Mouse (Mus musculus): ENCODE measurements around the gene 4930432M17Rik. TPM values are rescaled to one million over a fixed set of nuclear protein-coding genes. Genes with fewer than 3 reads are reported as not detected.

The 4930432M17Rik gene
- polyA plus RNA-seq, 1 experiment from 2014 or later = not detected

DNA sequence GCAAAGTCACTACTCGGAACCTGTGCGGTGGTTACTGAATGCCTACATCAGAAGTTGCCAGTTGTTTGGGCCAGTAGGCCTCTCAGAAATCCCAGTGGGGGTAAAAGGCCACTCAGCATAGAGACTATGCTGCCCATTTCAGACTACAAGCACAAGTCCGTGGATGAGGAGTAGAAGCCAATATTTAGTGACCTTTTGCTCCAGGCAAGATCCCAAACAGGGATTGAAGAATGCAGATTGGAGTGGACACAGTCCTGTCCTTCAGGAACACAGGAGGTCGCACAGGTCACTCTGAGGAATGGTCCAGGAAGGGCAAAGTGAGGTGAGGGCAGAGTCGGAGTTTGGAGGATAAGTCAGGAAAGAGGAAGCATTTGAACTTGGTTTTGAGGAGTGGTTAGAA is 23.2 kb downstream of the 4930432M17Rik start:
- no peaks in the 10 kb centered on the region for H3K9me3 ChIP-seq
- H3K27me3 ChIP-seq (replicated peaks) = no peaks in the 10 kb centered on the region
- 72% methylated on average over 5 of the region's 5 CpGs for WGBS
- no peaks in the 10 kb centered on the region for H3K36me3 ChIP-seq
- H3K9ac ChIP-seq = no peak overlapping the region
- no peak overlapping the region for H3K4me3 ChIP-seq (replicated peaks)
- no peak overlapping the region for H3K4me2 ChIP-seq
- no peaks in the 10 kb centered on the region for H3K4me1 ChIP-seq
- ATAC-seq (ENCODE audit: insufficient read depth, low FRiP score, low read depth) = no peak
- no peak overlapping the region for H3K27ac ChIP-seq

DNA sequence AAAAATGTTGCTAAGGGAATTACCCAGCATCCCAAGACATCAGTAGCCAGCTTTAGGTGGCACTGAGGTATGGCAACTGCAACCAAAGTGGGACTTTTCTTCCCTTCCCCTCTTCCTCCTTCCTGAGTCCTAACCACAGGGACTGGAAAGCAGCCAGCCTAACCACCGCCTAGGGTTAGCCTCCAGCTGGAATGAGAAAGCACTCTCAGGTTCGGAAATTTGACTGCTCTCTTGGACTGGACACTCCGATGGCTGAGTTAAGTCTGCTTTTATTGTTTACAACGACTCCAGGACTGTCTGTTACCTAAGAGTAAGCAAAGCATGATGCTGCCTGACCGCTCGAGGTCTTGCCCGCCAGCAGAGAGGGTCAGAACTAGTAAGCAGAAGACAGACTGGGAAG is 26.6 kb downstream of the 4930432M17Rik start:
- Histone ChIP-seq H3K27ac (no peak overlapping the region), H3K9ac (no peak overlapping the region), H3K9me3 (no peaks in the 10 kb centered on the region), H3K36me3 (no peaks in the 10 kb centered on the region), H3K4me2 (no peak overlapping the region), H3K4me1 (peaks cover 4% of the 10 kb centered on the region; the same call in 1 of the 2 replicates), H3K4me3 (replicated peaks) (no peak overlapping the region), H3K27me3 (replicated peaks) (no peaks in the 10 kb centered on the region)
- ATAC-seq (ENCODE audit: insufficient read depth, low FRiP score, low read depth) = no peak
- WGBS = 76% methylated on average over 7 of the region's 7 CpGs

DNA sequence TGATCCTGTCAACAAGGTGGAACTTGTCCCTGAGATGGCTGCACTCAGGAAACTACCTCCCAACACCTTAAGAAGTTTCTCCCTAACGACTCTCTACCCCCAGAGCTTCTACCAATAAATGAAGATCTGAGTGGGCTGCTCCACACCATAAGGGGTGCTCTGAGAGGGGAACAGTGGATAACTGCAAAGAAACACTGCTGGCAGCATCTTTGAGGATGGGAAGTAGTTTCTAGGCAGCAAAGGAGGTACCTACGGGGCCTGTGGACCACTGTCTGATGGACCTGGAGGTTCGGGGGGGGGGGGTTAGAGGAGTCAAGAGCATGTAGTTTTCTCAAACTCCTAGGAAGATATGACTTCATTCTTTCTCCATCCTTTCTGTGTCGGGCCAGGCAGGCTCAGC is 28.8 kb downstream of the 4930432M17Rik start:
- no peak for ATAC-seq (ENCODE audit: insufficient read depth, low FRiP score, low read depth)
- Histone ChIP-seq H3K4me2 (no peak overlapping the region), H3K9ac (no peak overlapping the region), H3K27ac (no peak overlapping the region), H3K9me3 (no peaks in the 10 kb centered on the region), H3K27me3 (replicated peaks) (no peaks in the 10 kb centered on the region), H3K36me3 (no peaks in the 10 kb centered on the region), H3K4me3 (replicated peaks) (no peak overlapping the region), H3K4me1 (peaks cover 4% of the 10 kb centered on the region; the same call in 1 of the 2 replicates)
- WGBS = 71% methylated on average over 4 of the region's 4 CpGs

DNA sequence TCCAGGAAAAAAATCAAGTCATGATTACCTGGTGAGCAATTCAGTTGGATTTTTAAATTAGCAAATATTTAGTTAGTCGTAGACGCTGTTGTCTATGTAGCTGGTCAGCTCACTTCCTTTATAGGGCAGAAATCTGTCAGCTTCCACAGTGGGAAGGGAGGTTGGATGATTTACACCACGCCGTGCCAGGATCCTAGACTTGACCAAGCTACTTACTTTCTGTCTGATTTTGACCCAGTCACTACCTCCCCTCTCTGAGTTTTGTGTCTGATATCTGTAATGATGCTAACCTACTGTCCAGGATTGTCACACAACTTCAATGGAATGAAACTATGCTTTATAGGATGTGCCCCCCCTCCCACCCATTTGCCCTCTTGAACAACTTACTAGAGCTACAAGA is 29.3 kb downstream of the 4930432M17Rik start:
- Histone ChIP-seq H3K9me3 (no peaks in the 10 kb centered on the region), H3K27me3 (replicated peaks) (no peaks in the 10 kb centered on the region), H3K4me3 (replicated peaks) (no peak overlapping the region), H3K4me2 (no peak overlapping the region), H3K4me1 (peaks cover 4% of the 10 kb centered on the region; the same call in 1 of the 2 replicates), H3K27ac (no peak overlapping the region), H3K36me3 (no peaks in the 10 kb centered on the region), H3K9ac (no peak overlapping the region)
- 76% methylated on average over 4 of the region's 4 CpGs for WGBS
- no peak for ATAC-seq (ENCODE audit: insufficient read depth, low FRiP score, low read depth)

DNA sequence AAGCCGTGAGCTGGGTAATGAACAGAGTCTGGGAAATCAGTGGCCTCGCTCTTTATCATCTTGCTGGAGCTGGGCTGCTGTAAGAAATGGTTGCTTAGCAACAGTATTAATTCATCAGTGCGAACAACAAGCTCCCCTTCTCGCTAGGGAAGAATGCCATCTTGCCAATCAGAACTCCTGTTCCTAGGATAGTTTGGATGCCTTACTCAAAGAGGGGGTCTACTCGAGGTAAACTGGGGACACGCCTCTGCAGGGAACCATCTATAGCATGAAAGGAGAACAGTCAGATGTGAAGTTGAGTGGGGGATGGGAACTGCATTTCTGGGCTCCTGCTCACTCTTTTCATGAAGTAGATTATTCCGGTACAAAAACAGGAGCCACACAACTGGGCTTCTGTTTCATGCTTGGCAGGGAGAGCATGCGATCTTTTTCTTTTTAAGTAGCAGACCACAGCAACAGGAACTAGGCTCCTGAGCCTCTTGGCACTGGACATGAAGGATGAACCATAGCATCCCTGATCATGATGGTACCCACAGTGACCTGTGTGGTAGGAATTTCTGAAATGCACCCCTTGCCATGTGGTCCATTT is 29.9 kb downstream of the 4930432M17Rik start:
- WGBS = 34% methylated on average over 8 of the region's 8 CpGs

DNA sequence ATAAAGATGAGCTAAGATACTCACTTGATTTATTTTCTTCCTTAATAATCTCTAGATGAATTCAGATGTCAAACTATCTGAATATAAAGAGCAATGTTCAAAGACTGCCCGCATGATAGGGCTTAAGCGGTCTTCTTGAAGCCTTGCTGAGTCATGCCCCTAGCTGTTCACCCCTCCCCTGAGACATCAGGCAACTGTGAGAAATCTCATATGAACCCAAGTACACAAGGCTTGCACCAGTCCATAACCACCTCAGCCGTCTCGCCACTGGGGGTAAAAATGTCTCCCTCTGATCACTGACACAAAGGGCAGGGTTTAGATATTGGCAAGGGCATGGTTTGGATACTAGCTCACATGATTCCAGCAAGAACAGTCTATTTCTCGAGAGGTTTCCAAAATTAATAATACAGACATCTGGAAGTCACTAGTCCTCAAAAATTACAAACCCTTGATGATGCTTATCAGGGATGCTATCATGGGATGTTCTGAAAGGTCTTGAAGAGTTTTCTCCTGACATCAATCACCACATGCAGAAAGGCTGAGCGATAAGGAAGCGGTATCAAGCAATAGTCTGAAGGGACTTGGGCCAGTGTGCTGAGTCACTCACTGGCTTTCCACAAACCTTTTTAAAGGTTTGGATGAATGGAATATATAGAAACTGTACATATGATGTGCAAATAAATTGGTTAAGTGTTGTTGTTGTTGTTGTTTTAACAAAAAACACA is 32.8 kb downstream of the 4930432M17Rik start:
- WGBS = 78% methylated on average over 7 of the region's 7 CpGs
- ATAC-seq (ENCODE audit: insufficient read depth, low FRiP score, low read depth) = no peak
- Histone ChIP-seq H3K4me2 (no peak overlapping the region), H3K9me3 (no peaks in the 10 kb centered on the region), H3K9ac (no peak overlapping the region), H3K4me1 (peaks cover 4% of the 10 kb centered on the region; the same call in 1 of the 2 replicates), H3K27ac (no peak overlapping the region), H3K36me3 (no peaks in the 10 kb centered on the region), H3K27me3 (replicated peaks) (no peaks in the 10 kb centered on the region), H3K4me3 (replicated peaks) (no peak overlapping the region)

More for the DNA sequence above, 29.9 kb downstream of the 4930432M17Rik start:
- Histone ChIP-seq H3K27me3 (replicated peaks) (no peaks in the 10 kb centered on the region), H3K27ac (no peak overlapping the region), H3K9me3 (no peaks in the 10 kb centered on the region), H3K4me1 (peaks cover 4% of the 10 kb centered on the region; the same call in 1 of the 2 replicates), H3K4me2 (no peak overlapping the region), H3K36me3 (no peaks in the 10 kb centered on the region), H3K4me3 (replicated peaks) (no peak overlapping the region), H3K9ac (no peak overlapping the region)
- no peak for ATAC-seq (ENCODE audit: insufficient read depth, low FRiP score, low read depth)

DNA sequence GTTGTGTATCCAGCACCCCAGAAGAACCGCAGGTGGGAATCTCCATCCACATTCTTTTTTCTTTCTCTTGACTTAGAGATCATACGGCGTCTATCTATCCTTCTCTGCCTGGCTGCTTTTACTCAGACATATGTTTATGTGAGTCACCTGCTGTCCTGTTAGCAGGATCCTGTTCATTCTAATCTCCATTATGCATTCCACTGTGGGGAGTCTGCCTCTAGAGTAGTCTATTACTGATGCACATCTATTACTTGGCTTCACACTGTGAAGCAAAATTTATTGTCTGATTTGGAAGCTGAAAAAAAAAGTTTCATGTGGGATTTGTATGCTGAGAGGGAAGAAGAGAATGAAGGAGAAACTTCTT is 33.3 kb downstream of the 4930432M17Rik start:
- Histone ChIP-seq H3K9me3 (no peaks in the 10 kb centered on the region), H3K4me3 (replicated peaks) (no peak overlapping the region), H3K27ac (no peak overlapping the region), H3K9ac (no peak overlapping the region), H3K36me3 (no peaks in the 10 kb centered on the region), H3K27me3 (replicated peaks) (no peaks in the 10 kb centered on the region), H3K4me1 (peaks cover 4% of the 10 kb centered on the region; the same call in 1 of the 2 replicates), H3K4me2 (no peak overlapping the region)
- no peak for ATAC-seq (ENCODE audit: insufficient read depth, low FRiP score, low read depth)
- WGBS = 76% methylated on average over 3 of the region's 3 CpGs

DNA sequence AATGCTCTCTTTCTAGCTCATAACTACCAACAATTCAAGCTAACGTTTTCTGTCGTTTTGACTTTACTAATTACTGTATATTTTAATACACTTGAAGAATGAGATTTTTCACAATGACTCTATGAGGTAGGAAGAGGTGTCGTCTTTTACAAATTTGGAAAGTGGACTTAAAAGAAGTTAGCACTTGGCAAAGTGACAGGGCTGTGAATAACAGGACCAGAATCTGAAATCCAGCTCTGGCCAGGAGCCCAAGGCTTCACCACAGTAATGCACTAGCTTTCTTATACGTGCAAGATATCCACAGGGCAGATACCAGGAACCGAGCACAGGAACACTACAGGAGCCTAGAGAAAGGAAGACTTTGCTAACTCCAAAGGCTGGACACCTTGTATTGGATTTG is 35.5 kb downstream of the 4930432M17Rik start:
- H3K36me3 ChIP-seq = no peaks in the 10 kb centered on the region
- H3K4me1 ChIP-seq = no peaks in the 10 kb centered on the region
- no peaks in the 10 kb centered on the region for H3K9me3 ChIP-seq
- no peaks in the 10 kb centered on the region for H3K27me3 ChIP-seq (replicated peaks)
- 40% methylated on average over 5 of the region's 5 CpGs for WGBS
- no peak overlapping the region for H3K9ac ChIP-seq
- no peak overlapping the region for H3K4me2 ChIP-seq
- H3K27ac ChIP-seq = peak overlapping the region; percentile 23; the same call in 1 of the 2 replicates
- H3K4me3 ChIP-seq (replicated peaks) = no peak overlapping the region
- no peak for ATAC-seq (ENCODE audit: insufficient read depth, low FRiP score, low read depth)

DNA sequence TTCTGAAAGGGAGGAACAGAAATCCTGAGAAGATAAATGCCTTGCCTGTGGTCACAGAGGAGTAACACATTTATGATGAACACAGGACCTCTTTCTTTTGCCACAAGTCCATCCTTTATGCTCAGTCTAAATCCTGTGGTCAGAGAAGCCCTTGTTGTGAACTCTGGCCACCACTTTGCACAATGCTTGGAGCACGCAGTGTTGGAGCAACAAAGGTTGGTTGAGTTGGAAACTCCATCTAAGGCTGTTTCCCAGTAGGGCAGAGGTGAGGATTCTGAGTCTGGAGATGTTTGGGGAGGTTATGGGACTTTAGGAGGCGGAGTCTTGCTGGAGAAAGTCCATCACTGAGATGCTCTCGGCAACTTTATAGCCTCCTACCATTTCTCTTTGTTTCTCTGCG is 36.5 kb downstream of the 4930432M17Rik start:
- Histone ChIP-seq H3K4me3 (replicated peaks) (no peak overlapping the region), H3K9me3 (no peaks in the 10 kb centered on the region), H3K4me1 (0 out of 2 replicates have a peak, but pooled peaks cover 2% of the 10 kb centered on the region), H3K4me2 (no peak overlapping the region), H3K27me3 (replicated peaks) (no peaks in the 10 kb centered on the region), H3K36me3 (no peaks in the 10 kb centered on the region), H3K27ac (no peak overlapping the region), H3K9ac (no peak overlapping the region)
- ATAC-seq (ENCODE audit: insufficient read depth, low FRiP score, low read depth) = no peak
- 85% methylated on average over 4 of the region's 4 CpGs for WGBS

DNA sequence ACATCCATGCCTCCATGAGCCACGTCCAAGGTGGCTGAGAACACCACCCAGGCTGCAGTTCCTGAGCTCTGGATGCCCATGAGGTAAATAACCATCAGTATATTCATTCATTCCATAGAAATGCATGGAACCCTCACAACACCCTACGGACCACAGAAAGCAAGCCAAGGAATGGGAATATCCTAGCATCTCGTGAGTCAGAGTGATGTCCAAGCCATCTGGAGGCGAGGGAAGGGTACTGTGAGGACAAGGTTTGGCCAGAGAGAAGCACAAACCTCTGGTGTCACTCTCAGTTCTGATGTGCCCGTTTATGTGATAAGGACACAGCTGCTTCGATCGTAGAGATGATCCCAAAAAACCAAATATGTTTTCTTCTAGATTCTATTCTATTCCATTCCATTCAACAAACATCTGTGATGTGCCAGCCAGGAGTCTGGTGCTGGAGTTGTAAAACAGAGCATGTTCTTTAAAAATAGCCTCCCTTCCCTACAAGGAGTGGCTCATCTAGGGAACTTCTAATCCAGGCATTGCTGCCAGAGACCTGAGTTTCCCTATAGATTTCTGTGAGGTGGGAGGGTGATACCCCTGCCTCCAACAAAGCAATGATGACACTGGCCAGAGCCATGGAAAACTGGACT is 40.5 kb downstream of the 4930432M17Rik start:
- H3K4me1 ChIP-seq = peaks cover 12% of the 10 kb centered on the region; the same call in 1 of the 2 replicates
- no peak overlapping the region for H3K27ac ChIP-seq
- no peak overlapping the region for H3K4me3 ChIP-seq (replicated peaks)
- no peak overlapping the region for H3K9ac ChIP-seq
- no peak for ATAC-seq (ENCODE audit: insufficient read depth, low FRiP score, low read depth)
- no peaks in the 10 kb centered on the region for H3K36me3 ChIP-seq
- no peaks in the 10 kb centered on the region for H3K27me3 ChIP-seq (replicated peaks)
- WGBS = 91% methylated on average over 7 of the region's 7 CpGs
- H3K4me2 ChIP-seq = no peak overlapping the region
- H3K9me3 ChIP-seq = no peaks in the 10 kb centered on the region

DNA sequence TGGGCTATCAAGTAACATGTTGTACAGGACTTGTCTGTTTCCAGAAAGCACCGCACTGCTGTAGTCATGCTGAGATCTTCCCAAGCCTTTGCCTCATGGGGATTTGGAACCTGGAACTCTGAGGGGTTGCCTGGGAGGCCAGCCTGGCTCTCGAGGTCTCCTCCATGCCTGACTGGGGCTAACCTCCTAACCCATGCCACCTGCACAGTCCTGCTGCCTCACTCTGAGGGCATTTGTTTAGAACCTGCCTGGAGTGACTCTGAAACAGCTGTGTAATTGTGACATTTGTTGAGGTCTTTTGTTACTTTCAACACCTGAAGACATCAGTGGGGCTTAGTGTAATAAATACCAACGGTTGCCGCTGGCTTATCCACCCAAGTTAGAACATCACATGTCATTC is 41.7 kb downstream of the 4930432M17Rik start:
- no peak for ATAC-seq (ENCODE audit: insufficient read depth, low FRiP score, low read depth)
- Histone ChIP-seq H3K4me3 (replicated peaks) (no peak overlapping the region), H3K36me3 (no peaks in the 10 kb centered on the region), H3K9ac (no peak overlapping the region), H3K27me3 (replicated peaks) (no peaks in the 10 kb centered on the region), H3K4me2 (no peak overlapping the region), H3K9me3 (no peaks in the 10 kb centered on the region), H3K4me1 (peaks cover 12% of the 10 kb centered on the region; the same call in 1 of the 2 replicates), H3K27ac (no peak overlapping the region)
- 56% methylated on average over 4 of the region's 4 CpGs for WGBS

DNA sequence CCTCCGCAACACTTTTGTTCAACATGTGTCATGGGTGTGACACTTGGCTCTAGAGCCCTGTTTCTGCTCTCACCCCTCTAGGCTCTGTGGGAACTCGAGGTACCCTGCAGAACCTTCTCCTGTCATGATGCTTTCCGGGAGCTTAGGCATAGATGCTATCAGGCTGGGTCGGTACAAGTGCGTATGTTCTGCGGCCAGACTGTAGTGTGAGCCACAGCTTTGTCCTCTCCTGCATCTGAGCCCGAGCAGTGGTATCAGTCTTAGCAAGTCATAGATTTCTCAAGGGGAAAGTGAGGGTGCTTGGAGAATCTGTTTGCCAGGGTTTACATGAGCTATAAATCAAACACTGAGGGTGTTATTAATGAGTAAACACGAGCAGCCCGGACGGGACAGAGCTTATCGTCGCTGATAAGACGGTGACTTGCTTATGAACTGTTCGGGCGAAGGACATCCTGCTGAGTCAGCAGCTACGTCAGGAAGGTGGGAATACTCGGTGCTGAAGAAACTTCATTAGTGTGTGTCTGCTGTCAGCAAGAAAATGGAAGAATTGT is 42.7 kb downstream of the 4930432M17Rik start:
- Histone ChIP-seq H3K9ac (no peak overlapping the region), H3K36me3 (no peaks in the 10 kb centered on the region), H3K27me3 (replicated peaks) (no peaks in the 10 kb centered on the region), H3K9me3 (no peaks in the 10 kb centered on the region), H3K27ac (peak overlapping the region; percentile 57; the same call in 1 of the 2 replicates), H3K4me3 (replicated peaks) (no peak overlapping the region), H3K4me2 (peak overlapping the region; percentile 21; the same call in 1 of the 2 replicates), H3K4me1 (peaks cover 12% of the 10 kb centered on the region; the same call in 1 of the 2 replicates)
- WGBS = 28% methylated on average over 17 of the region's 17 CpGs
- peak; percentile 78 for ATAC-seq (ENCODE audit: insufficient read depth, low FRiP score, low read depth)
